Mouse (Mus musculus) left cerebral cortex, adult 18-20 months (tissue): Measurements from ENCODE around the gene Tradd. TPM values are rescaled to one million over a fixed set of nuclear protein-coding genes. Genes with fewer than 3 reads are reported as not detected.
"Not testable (repeated sequence)": the region's sequence is repeated elsewhere in the genome, so short reads cannot be mapped to it uniquely, and the experiment has no call there.

Source experiments
- DNase-seq, 2 experiments: peaks; one replicate each; pipeline ENCODE4 v3.0.0; 2021 to 2022; ENCODE audit warnings: low spot score in 2 of 2, mixed read lengths in 1 of 2
- total RNA-seq, 2 experiments: library from RNA; stranded (reverse); gene quantifications; 2 replicates each; pipeline ENCODE4 v1.2.3; 2021

The Tradd gene
- total RNA-seq, 2 experiments from 2014 or later, result 7.6 to 8.9 TPM

DNA sequence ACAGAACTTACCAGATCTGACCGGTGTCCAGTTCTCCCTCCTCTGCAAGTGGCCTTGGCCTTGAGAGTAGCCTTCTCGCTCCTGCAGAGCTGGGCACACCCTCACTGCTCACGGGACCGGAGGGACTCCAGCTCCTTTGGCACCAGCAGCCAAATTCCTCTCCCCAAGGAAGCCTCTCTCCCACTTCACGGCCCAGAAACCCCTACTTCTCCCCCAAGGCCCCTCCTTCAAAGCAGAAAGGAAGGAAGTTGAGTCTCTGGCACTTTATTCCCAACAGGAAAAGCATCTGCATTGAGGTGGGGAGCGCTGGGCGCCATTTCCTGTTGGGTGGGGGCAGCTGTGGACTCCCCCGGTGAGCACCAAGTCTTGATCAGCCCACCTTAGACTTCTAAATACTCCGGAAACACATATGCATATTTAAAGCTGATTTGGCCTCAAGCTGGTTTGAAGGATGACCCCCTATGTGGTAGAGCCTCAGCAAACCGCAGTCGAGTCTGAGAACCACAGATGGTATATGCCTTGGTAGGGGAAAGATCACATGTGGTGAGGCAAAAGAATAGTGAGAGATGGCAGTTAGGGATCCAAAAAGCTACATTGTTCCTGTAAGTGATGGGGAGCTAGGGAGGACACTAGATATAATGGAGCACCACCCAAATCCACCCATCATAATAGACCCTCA is 31.6 kb upstream of the Tradd start, which contains the start of gene Exoc3l:
Gene Exoc3l (minus strand): TSS at position 207 of the 679 bp plus-strand sequence.
- DNase-seq, result no peak

GRCm38 (mm10) chr8:105295256-105295655 is 30.8 kb upstream of the Tradd start:
- DNase-seq, result no peak

DNA sequence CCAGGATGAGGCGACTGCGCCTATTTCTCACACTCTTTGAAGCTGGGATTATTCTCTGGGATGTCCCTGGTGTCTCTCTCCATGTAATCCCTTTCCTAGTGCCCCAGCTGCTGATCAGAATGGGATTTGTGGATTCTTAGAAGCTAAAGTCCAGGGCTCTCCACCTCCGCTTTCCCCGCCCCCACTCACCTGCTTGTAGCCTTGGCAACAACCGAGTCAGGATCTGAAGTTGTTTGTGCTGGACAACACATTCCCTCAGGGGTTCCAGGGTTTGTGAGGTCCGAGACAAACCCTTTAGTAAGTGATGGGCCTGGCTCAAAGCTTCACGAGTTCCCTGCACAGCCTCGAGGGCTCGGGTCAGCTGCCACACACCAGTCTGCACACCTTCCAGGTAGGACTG is 30.4 kb upstream of the Tradd start:
- DNase-seq, result no peak

DNA sequence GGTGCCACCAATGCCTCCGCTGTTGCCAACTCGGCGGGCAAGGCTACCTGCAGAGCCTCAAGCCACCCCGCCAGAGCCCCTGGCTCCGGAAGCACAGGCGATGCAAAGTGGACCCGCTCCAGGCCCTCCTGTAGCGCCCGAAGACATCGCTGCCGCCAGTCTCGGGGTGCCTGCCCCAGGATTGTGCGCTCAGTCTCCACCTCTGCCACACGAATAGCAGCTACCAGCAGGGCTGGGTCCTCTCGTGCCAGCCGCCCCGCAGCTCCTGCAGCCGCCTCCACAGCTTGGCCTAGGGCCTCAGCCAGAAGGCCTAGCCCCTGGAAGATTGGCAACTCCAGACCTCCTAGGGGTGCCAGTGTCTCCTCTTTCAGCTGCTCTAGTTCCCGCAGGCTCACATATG is 29.0 kb upstream of the Tradd start:
- DNase-seq, result no peak

- DNase-seq, result no peak
These were observed 28.1 kb upstream of the Tradd start for GRCm38 (mm10) chr8:105292471-105292870.

DNA sequence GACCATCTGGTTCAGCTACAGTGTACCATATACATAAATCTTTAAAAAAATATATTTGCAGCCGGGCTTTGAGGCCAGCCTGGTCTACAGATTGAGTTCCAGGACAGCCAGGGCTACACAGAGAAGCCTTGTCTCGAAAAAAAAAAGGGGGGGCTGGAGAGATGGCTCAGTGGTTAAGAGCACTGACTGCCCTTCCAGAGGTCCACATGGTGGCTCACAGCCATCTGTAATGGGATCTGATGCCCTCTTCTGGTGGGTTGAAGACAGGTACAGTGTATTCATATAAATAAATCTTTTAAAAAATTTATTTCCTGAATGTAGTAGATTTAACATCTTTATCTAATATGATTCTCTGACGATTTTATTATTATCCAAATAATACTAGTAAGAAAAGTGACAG is 27.4 kb upstream of the Tradd start:
- not testable (repeated sequence) for DNase-seq

DNA sequence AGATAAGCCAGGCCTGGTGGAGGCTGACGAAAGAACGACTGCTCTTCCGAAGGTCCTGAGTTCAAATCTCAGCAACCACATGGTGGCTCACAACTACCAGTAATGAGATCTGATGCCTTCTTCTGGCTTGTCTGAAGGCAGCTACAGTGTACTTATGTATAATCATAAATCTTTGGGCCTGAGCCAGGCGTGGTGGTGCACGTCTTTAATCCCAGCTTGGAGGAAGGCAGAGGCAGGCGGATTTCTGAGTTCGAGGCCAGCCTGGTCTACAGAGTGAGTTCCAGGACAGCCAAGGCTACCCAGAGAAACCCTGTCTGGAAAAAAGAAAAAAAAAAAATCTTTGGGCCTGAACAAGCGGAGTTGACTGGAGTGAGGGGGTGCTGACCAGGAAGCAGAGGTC is 27.0 kb upstream of the Tradd start:
- not testable (repeated sequence) for DNase-seq

- peak; percentile 77 to 90 for DNase-seq
These were observed 26.3 kb upstream of the Tradd start for GRCm38 (mm10) chr8:105290554-105291314.

DNA sequence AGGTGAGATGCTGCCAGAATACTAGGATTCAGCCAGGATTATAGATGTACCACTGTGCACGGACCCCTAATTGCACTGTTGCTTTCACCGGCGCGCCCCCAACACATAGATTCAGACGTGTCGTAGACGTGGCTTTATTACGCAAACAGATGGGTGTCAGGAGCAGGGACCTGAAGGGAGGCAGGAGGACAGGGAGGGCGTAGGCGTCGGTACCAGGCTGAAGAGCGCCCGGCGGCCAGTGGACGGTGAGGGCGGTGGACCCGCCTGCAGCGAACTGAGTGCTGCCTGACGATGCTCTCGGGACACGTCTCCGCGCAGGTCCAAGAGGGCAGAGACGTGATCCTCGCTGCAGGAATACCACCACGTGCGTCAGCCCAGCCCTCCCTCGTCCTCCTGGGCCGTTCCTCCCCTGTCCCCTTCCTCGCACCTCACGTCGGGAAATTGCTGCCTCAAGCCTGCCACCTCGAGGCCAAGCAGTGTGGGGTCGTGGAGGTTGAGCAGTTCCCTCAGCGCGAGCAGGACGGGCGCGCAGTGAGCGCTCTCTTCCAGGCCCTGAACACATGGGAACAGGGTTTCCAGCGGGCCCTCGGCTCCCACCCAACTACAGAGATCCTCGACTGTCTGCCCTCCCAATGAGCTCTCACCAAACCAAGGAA is 25.5 kb upstream of the Tradd start, which contains the start of gene 4931428F04Rik:
Gene 4931428F04Rik (minus strand): TSS at position 60 of the 656 bp plus-strand sequence.
- peak; percentile 40 to 41 for DNase-seq

- DNase-seq, result peak; percentile 93 to 94
These were observed 24.7 kb upstream of the Tradd start for GRCm38 (mm10) chr8:105288958-105289732.

DNA sequence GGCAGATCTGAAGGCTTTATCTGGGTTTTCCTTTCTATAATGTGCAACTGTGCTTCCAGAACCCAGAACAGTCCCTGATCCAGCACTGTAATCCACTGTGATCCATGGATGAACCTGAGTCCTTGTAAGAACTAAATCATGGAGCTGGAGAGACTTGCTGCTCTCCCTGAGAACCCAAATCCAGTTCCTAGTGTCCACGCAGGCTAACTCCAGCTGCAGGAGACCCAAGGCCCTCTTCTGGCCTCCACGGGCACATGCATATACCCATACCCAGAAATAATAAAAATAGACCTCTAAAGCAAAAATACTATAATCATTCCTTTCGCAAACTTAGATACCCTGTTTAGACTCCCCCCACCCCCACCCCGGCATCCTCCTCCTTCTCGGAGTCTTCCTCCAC is 23.8 kb upstream of the Tradd start:
- no peak for DNase-seq

DNA sequence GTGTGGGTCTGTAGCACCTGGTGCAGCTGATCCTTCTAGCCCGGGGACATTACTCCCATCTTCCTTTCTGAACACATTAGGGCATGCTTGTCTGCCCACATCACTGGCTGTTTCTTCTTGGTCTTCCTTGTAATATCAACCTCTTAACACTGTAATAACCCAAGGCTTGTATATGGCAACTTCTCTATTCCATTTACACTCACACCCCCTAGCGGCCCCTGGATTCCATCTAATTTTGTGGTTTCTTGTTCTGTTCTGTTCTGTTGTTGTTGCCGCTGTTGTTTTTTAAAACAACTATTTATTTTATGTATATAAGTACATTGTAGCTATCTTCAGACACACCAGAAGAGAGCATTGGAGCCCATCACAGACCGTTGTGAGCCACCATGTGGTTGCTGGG is 22.5 kb upstream of the Tradd start:
- DNase-seq, result no peak

- DNase-seq, result no peak
These were observed 21.1 kb upstream of the Tradd start for GRCm38 (mm10) chr8:105285514-105285913.

DNA sequence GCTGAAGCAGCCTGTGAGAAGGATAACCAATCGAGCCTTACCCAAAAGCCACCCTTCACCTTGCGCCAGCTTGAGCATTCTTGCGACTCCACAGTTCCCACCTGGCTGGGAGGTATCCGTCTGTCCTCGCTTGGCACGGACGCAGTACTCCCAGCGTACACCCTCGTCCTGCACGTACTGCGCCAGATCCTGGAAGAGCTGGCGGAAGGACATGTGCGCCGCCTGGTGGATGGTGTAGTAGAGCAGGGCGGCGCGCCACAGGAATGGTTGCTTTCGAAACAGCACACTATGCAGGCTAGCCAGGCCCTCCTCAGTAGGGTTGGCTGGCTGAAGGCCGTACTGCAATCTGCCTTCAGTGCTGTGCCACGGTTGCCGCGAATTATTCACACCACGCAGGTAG is 18.7 kb upstream of the Tradd start:
- no peak for DNase-seq

DNA sequence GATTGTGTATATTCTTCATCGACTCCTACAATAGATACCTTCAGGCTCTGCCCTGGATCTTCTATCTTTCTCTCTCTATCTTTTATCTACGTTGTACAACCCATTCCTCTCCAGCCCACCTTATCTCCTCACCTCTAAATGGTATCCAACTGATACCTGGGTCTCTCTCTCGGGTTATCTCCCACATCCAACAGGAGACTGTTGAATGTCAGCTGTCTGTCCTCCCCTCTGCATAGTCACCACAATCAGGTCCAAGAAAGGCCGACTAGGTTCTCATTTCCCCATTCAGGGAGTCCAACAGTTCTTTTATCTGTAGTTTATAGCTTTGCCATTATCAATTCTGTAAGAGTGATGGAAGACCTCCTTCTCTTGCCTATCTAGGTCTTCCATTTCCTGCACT is 17.8 kb upstream of the Tradd start:
- DNase-seq, result no peak

GRCm38 (mm10) chr8:105281821-105282220 is 17.4 kb upstream of the Tradd start:
- DNase-seq, result no peak

DNA sequence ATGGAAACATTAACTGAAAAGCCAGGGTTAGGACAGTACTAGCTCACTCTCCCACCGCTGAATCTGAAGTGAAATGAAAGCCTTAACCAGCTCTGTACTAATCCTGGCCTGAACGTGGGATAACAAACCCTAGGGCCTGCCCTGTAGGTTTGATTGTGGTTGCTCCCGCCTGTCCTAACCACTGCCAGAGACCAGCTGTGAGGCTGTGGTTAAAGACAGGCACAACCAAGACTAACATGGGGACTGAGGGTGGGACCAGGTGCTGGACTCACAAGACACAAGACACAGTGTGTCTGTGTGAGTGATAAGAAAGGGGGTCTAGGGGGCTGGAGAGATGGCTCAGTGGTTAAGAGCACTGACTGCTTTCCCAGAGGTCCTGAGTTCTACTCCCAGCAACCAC is 16.2 kb upstream of the Tradd start:
- DNase-seq, result no peak

DNA sequence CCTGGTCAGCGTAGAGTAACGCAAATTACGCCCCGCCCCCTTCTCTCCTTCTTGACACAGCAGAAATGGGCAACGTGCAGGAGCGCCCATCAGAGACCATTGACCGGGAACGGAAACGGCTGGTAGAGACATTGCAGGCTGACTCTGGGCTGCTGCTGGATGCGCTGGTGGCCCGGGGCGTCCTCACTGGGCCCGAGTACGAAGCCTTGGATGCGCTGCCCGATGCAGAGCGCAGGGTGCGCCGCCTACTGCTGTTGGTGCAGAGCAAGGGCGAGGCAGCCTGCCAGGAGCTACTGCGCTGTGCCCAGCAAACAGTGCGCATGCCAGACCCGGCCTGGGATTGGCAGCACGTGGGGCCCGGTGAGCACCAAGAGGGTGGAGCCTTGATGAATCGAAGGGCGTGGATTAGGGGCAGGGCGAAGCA is 14.5 kb upstream of the Tradd start:
- DNase-seq, result peak; percentile 81 to 88

DNA sequence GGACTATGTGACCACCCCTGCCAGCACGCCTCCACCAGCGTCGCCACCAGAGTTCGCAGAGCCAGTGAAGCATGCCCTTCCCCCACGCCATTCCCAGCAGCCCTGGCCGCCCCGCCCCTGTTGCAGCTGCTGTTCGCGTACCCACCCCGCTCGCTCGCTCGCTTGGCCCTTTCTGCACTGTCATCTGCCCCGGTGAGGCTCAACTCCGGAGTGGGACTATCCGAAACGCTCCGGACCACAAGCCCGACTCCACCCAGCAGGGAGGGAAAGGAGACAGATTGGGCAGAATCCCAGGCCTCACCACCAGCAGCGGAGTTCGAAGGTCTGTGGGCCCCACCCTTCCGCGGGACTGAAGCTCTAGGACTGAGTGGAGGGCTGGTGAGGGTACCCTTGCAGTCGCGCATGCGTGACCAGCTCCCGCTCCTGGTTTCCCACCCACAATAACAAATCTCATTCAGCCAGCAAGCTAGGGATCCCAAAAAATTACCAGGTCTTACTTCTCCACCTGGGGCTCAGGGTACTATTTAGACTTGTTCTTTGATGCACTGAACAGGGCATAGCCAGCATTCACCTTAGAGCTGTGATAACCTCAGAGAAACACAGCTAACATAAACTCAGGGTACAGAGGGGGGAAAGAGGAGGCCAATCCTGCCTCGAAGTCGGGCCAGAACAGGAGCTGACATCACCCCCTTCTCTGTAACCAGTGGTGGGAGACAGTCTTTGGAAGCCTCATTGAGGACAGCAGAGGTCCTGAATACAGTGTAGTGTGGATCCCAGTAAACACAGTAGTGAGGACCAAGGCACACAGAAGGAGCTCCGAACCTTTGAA is 12.1 kb upstream of the Tradd start:
- peak; percentile 64 to 68 for DNase-seq

DNA sequence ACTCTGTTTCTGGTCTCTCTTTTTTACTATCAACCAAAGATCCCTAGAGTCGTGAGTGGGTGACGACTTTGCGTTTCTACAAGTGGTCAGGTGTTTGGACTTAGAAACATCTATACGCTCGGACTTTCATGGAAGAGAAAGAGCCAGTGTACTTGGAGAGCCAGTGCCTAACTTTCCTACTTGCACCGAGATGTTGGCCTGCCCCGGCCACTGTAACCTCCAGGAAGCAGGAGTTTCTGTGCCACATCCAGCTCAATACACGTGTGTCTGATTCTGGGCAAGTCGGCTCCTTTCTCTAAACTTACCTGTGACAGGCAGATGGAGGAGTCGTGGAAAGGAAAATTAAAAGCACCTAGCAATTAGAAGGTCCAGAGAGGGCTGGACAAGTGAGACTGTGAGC is 11.4 kb upstream of the Tradd start, which contains the start of gene Nol3:
Gene Nol3 (plus strand): TSS at position 301 of the 400 bp plus-strand sequence.
- no peak for DNase-seq
